Mouse (Mus musculus): ENCODE results near the gene Fig4.

DNA sequence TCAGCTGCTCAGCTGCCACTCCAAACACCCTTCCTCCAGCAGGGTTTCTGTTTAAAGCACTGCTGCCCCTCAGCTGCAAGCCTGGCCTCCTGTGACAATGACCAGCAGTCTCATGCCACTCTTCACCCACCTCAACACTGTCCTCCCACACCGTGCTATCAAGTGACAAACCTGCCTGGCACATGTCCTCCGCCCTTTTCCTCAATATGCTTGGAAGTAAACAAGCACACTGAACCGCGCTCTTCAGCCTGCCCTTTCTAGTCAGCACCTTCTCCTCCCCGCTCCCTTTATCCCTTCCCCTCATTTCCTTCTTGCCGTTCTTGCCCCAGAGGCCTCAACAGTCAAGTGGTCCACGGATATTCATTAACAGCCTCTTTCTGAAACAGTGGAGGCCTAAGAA, 62.0 kb downstream of the Fig4 start:
- TF ChIP-seq ZC3H11A (IDR thresholded peaks at IDR 0.05; ENCODE audit: borderline replicate concordance, low read depth, low read length) (no peak), ZNF384 (IDR thresholded peaks at IDR 0.05; ENCODE audit: low read depth, low read length) (no peak), CHD2 (IDR thresholded peaks at IDR 0.05; ENCODE audit: low read depth, low read length) (no peak), HCFC1 (IDR thresholded peaks at IDR 0.05; ENCODE audit: borderline replicate concordance, insufficient read depth, low read length) (no peak), MAFK (IDR thresholded peaks at IDR 0.05; ENCODE audit: insufficient read depth, low read depth, low read length) (no peak)
